Mouse (Mus musculus) liver (tissue): ENCODE measurements at regions not wholly inside any gene's neighbourhood (a gene's known extent, or its start where the extent isn't known, plus 50 kb on each side); places are given as distances from the start of the nearest gene placed in this dataset.

Source experiments
- DNase-seq: peaks from one replicate; pipeline ENCODE4 v3.0.0-alpha.2; 2020; ENCODE audit warnings: mixed read lengths

DNA sequence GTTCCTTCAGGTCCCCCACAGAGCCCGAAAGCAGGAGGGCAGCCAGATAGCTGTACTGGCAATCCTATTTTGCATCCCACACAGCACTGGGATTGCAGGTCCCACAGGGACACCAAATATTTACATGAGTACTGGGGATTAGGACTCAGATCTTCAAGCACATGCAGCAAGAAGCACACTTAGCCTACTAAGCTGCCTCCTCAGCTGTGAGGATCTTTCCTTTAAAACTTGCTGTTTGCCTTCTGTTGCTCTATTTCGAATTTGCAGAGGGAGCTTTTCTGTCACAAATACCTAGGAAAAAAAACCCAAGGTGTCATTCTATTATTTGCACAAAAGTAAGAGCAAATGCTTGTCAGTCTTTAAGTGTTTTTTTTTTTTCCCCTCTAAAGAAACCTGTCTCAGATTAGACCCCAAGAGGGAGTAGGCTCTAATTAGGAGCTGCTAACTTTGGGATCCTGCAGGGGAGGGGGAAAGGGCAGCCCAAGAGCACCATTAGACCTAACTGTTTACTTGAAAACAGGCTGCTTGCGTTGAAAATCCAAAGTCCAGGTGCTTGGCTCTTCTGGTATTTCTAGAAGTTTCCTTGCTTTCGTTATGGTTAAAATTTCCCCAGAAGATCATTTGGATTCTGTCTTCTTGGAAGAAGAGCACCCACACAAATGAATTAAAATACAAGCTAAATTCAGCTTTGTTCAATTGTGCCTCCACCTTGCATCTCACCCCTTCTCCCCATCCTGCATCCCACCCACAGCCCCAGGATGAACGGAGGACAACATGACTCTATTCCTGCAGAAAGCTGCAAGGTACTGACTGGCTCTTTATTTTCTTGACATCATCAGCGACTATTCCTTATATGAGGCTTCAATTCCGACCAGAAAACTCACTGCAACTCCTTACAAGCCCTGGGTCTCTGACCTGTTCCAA lies 215.5 kb downstream of the Kcnj2 start:
- DNase-seq = no peak

- no peak for DNase-seq
Measured at GRCm38 (mm10) chr11:111282283-111282682, 216.3 kb downstream of the Kcnj2 start.

GRCm38 (mm10) chr11:111290537-111290936 lies 224.6 kb downstream of the Kcnj2 start:
- DNase-seq = no peak

- DNase-seq = no peak
Measured at GRCm38 (mm10) chr11:111296309-111296721, 230.4 kb downstream of the Kcnj2 start.

- DNase-seq = no peak
Measured at GRCm38 (mm10) chr11:111312802-111313201, 246.8 kb downstream of the Kcnj2 start.

DNA sequence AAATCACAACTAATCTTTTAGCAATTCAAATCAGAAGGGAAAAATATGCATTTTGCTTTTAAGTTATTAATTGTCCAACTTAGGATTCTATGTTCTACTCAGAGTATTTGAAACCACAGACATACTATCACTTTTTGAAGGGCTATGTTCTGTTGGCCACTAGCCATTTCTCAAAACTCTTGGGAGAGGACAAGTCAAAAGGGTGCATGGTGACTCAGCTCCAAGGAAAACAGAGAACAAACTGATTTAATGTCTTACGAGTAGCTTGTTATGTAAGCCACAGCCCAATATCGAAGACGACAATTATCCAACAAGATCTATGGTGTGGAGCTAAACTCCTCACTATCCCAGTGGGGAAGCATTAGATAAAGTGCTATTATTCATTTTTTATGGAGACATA lies 247.6 kb downstream of the Kcnj2 start:
- DNase-seq = no peak

DNA sequence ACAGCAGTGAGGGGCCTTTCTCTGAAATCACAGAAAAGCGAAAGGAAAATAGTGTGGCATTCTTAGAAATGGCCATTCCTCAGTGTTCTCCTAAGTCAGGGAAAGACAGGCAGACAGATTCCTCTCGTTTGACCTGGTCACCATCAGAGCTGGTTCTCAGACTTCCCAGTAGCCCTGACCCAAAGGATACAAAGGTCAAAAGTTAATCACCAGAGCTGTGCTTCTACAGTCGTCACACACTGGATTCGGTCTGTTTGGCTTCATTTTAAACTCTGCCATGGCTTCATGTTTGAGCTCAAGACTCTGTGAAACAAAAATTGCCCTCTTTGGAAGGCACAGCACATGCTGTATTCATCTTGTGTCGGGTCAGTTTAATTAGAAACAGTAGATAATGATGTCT lies 255.6 kb downstream of the Kcnj2 start:
- no peak for DNase-seq

DNA sequence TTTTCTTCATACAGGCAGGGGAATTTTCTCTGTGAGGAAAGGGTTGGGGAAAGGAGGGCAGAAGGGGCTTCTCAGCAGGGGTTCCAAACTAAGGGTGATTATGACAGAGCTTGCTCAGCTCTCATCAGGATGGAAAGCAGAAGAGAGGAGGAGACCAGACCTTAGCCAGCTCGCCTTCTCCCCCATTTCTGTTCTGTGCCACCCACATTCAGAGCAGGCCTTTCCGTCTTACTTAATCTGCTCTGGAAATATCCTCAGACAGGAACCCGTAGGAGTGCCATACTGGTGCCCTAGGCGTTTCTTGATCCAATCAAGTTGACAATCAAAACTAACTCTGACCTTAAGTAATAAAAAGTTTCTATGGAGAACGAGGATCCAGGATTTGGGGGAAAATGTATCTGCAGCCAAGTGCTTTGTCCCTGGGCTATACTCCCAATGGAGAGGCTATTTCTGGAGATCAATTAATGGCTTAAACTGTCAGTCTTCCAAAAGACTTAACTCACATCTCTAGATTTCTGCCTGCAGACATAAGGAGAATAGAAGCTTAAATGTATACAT lies 258.6 kb downstream of the Kcnj2 start:
- no peak for DNase-seq

- DNase-seq = no peak
Measured at GRCm38 (mm10) chr11:111326915-111327314, 261.0 kb downstream of the Kcnj2 start.

- no peak for DNase-seq
Measured at GRCm38 (mm10) chr11:111328258-111328657, 262.3 kb downstream of the Kcnj2 start.

DNA sequence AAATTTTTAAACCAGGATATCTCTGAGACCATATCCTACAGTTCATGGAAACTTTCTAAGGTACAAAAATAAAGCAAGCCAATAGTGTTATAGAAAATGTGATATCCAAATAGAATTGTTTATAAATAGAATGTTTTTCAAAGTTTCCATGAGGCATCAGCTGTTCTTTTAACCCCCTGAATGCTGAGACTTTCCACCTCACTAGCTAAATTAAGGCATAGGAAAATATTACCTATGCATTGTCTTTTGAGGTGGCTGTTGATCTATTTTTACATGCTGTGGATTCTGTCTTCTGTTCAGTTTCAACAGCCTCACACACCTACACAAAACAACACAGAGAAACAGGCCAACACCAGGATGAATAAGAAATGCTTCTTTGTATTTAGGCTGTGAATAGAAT lies 265.6 kb downstream of the Kcnj2 start:
- no peak for DNase-seq

DNA sequence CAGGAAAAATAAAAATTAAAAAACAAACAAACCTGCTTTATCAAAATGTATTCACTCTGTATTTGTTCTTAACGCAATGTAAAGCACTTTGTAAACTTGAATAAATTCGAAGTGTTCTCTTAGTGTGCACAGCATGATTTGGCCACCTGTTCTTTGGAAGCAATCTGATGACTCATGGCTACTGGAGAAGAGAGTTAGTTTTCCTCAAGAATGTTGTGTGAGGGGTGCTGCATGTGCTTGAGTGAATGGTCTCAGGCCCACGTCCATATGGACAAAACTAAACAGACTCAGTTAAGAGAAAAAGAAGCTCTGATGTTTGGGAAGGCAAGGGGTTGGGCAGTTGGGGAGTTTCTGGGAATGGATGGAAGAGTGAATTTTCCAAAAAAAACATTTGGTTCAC lies 267.1 kb downstream of the Kcnj2 start:
- DNase-seq = no peak

- DNase-seq = no peak
Measured at GRCm38 (mm10) chr11:111347562-111347961, 281.6 kb downstream of the Kcnj2 start.

DNA sequence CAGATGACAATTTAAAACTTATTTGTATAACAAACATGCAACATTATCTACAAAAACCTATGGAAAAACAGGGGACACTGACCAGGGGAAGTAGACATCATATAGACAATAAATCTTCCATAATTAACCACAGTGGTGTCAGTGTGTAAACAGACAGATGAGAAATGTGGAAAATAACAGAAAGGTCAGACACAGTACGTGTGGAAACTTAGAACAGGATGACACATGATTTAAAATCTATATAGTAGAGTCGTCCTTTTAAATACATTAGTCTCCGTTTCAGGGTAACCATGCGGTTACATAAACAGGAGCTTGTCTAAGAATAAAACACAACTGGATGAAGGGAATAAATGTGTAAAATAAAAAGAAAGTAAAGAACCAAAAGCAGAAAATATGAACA lies 284.1 kb downstream of the Kcnj2 start:
- no peak for DNase-seq

DNA sequence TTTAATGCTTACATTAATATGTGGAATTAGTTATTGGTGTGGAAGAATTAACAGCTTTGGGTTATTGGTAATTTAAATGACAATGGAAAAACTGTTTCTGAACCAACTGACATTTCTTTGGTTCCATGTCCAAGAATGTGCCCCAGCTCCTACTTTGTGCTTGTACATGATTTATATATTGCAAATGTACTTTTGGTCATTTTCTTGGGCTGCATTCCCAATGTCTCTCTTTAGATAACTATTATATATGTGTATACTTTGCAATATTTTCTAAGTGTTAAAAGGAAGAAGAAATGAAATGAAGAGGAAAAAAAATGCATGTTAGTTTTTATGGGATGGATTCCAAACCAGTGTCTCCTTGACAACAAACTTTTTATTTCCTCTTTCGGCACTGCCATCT lies 297.4 kb downstream of the Kcnj2 start:
- no peak for DNase-seq

DNA sequence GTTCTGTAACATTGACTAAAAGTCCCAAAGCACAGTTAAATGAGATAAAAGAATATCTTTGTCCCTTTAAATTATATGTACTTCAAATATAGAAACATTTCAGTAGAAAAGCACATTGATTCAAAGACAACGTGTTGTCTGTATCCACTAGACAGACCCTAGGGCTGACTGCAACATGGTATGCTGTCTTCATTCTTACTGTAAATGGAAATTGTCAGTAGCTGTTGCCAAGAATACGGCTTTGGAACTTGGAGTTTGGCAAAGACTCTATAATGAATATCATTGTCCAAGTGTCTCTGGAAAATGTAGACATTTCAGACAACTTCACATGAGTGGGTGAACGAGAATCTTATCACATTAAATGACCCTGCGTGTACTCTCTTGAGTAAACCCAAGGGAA lies 311.2 kb downstream of the Kcnj2 start:
- no peak for DNase-seq

DNA sequence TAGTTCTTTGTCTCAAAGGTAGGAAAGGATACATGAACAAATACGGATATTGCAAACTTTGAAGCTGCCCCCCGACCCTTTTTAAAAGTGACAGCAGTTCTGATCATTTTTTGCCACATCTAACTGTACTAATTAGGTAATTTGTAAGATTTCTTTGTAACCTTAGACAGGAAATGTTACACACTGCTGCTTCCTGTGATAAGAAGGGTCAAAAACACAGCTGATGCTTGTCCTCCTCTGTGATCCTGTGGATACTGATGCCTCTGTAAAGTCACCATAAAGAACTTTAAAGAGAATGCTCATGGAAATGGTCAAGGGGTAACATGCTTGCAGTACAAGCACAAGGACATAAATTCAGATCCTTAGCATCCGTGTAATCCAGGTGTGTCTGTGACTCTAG lies 313.9 kb downstream of the Kcnj2 start:
- DNase-seq = no peak

DNA sequence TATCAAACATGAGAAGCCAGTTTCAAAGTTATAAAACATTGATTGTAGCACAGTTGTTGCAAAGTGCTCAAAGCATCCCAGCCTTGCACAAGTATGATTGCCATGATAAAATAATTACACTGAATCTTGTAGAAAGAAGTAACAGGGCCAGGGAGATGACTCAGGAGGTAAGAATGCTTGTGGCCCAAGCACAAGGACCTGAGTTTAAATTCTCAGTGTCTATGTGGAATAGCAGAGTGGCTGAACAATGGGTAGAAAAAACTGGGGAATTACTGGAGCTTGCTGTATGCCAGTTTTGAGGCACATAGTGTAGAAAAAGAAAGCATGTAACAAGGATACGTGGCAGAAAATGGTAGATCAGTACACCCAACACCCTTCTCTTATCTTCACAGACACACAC lies 332.7 kb downstream of the Kcnj2 start:
- DNase-seq = no peak

DNA sequence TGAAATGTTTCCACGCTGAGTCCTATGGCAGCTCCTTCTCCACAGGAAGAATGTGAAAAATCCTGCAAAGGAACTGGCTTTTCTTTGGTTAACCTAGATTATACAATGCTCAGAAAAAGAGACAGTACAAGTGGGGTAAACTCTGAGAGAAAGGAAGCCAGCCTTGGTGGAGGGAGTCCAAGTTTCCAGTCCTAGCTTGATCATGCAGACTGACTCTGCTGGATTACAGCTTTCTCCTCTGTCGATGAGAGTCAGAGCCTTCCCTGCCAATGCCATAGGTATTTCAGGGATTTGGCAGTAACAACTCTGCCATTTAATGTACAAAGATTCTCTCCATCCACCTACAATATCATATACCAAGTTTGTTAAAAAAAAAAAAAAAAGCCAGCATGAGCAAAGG lies 343.3 kb downstream of the Kcnj2 start:
- no peak for DNase-seq

DNA sequence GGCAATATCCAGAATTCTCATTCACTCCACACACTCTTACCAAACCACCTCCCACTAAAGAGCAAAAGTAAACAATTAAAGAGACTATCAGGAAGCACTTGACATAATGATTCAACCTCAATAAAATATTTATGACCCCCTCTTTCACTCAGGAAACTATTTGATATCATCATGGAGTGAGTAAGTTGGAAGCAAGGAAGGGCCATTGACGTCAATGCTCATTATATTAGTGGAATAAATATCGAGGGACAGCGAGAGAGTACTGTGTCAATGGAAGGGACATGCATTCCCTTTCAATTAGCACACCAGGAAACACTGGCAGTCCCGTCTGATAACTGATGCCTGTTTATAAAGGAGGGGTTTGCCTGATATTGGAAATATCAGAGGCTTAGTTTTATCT lies 358.9 kb downstream of the Kcnj2 start:
- DNase-seq = no peak

DNA sequence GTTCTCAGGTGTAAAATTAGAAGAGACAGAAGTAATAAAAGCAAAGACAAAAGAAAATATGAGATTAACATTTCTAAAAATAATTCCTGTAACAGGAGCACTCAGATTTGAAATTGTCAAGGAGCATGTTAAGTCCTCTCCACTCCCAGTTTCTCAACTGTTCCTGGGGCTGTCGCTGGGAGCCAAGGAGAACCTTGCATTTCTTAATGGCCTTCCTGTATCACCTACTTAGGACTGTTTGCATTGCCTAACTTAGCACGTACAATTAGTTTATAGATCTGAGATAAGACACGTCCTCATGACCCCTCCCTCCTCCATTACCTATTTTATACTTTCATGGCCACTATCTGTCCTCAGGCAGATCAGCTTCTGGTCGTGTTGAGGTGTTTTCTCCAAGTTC lies 360.8 kb downstream of the Kcnj2 start:
- DNase-seq = no peak

DNA sequence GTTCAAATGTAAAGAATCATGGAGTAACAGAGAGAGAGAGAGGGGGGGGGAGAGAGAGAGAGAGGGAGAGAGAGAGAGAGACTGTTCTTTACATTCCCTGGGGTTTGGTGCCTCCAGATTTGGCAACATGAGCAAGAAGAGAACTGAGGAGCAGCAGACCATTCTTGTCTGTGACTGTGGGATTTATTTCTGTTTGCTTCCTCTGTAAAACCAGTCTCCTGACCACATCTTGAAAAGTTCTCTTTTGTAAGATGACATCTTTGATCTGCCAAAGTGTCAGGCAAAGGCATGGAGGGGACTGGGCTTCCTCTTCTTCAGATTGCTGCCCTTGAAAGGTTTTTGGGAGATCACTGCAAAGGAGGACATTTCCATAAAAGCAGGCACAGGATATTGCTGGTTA lies 376.3 kb downstream of the Kcnj2 start:
- DNase-seq = no peak

DNA sequence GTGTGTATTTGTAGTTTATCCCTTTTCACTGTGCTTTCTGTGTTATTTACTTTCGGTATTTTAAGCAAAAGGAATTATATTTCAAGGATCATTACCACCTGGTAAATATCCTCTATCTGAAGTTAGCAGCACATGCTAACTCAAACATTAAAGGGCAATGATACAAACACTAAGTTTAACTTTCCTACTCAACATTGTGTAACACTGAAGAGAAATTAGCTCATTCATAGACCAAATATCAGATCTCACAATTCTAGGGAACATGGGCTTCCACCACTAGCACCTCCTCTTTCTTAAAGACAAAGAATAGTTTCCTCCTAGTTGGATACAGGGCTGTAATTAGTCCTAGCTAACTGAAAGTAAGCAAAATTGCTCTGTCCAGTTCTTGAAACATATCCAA lies 377.4 kb downstream of the Kcnj2 start:
- no peak for DNase-seq

GRCm38 (mm10) chr11:111444791-111445190 lies 378.8 kb downstream of the Kcnj2 start:
- no peak for DNase-seq

DNA sequence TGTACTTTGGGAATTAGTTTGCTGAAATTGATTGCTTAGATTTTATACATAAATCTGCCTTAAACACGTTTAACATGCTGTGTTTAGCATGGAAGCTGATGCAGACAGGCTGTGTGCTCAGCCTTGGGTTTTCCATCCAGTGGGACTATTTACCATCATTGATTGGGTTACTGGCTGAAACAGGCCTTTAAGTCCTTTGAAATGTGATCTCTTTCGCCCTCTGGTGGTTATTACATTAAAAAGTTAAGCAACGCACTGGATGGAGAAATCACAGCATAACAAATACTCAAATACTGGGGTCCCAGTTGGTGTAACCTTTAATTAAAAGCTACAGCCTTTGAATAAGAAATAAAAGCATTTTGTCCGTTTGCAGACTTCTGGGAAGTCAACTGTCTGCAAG lies 379.8 kb downstream of the Kcnj2 start:
- DNase-seq = no peak
